Mouse (Mus musculus) neural tube, embryonic 12.5 days (tissue): ENCODE results near the gene Tbc1d22b. TPM values are rescaled to one million over a fixed set of nuclear protein-coding genes. Genes with fewer than 3 reads are reported as not detected.
"Not testable (repeated sequence)": the region's sequence is repeated elsewhere in the genome, so short reads cannot be mapped to it uniquely, and the experiment has no call there.

Source experiments
- ATAC-seq: fragments of 200-750 bp; cut with Nextera tagmentation; 2 replicates; pipeline ENCODE4 v1.8.0; 2017; ENCODE audit warnings: low read depth, mild to moderate bottlenecking, moderate TSS enrichment, moderate library complexity; ENCODE audit not compliant: low FRiP score
- H3K27ac ChIP-seq: fragments of 300-500 bp; sonication (generic); 2 replicates; pipeline ENCODE4 v1.5.1; 2016
- H3K27me3 ChIP-seq: fragments of 300-500 bp; sonication (generic); replicated peaks from 2 replicates; pipeline ENCODE4 v1.6.1; 2016; ENCODE audit warnings: mild to moderate bottlenecking
- H3K36me3 ChIP-seq: fragments of 300-500 bp; sonication (generic); 2 replicates; pipeline ENCODE4 v1.6.1; 2016; ENCODE audit warnings: mild to moderate bottlenecking
- H3K4me1 ChIP-seq: fragments of 300-500 bp; sonication (generic); 2 replicates; pipeline ENCODE4 v1.6.1; 2016
- H3K4me2 ChIP-seq: fragments of 300-500 bp; sonication (generic); replicated peaks from 2 replicates; pipeline ENCODE4 v1.6.1; 2016; ENCODE audit warnings: mild to moderate bottlenecking
- H3K4me3 ChIP-seq: fragments of 300-500 bp; sonication (generic); 2 replicates; pipeline ENCODE4 v1.5.1; 2016
- H3K9ac ChIP-seq: fragments of 300-500 bp; sonication (generic); 2 replicates; pipeline ENCODE4 v1.6.1; 2016; ENCODE audit warnings: mild to moderate bottlenecking
- H3K9me3 ChIP-seq: fragments of 300-500 bp; sonication (generic); 2 replicates; pipeline ENCODE4 v1.6.1; 2016; ENCODE audit warnings: mild to moderate bottlenecking
- WGBS: fragments of 180-500 bp; shearing (Covaris S2); methylation state at CpG from one replicate; pipeline ENCODE4 v1.1.7; 2016; 5-methylcytosine and 5-hydroxymethylcytosine counted together
- polyA plus RNA-seq: library from polyadenylated mRNA; unstranded; fragments of >200 nt; fragmentation: Nextera tagmentation; extraction: Ambion mirVana; gene quantifications from 2 replicates; pipeline ENCODE4 v1.2.1, GENCODE M21; 2016

Tbc1d22b gene
- polyA plus RNA-seq, 1 experiment from 2014 or later: 26.9 TPM

DNA sequence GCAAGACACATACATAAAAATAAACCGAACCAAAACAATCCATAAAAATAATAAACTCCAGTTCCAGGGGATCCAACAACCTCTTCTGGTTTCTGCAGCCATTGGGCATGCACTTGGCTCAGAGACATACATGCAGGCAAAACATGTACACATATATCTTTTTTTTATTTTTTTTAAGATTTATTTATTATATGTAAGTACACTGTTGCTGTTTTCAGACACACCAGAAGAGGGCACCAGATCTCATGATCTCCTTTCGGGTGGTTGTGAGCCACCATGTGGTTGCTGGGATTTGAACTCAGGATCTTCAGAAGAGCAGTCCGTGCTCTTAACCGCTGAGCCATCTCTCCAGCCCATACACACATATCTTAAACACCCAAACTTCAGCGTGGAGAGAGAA, 63.9 kb downstream of the Tbc1d22b start:
- 86% methylated on average over 5 of the region's 5 CpGs for WGBS
- not testable (repeated sequence) for H3K4me2 ChIP-seq, H3K36me3 ChIP-seq, H3K4me3 ChIP-seq, H3K9ac ChIP-seq, ATAC-seq, H3K27ac ChIP-seq, H3K27me3 ChIP-seq, H3K9me3 ChIP-seq
- peaks cover 19% of the 10 kb centered on the region for H3K4me1 ChIP-seq

- Histone ChIP-seq H3K4me3 (peak within 1 kb of the TSS; percentile 99), H3K36me3 (peaks cover 10% of the 10 kb centered on the region; the same call in 1 of the 2 replicates), H3K27ac (peak within 1 kb of the TSS; percentile 86), H3K9me3 (no peaks in the 10 kb centered on the region), H3K4me1 (peaks cover 19% of the 10 kb centered on the region), H3K9ac (peak within 1 kb of the TSS; percentile 97), H3K27me3 (no peaks in the 10 kb centered on the region), H3K4me2 (peak within 1 kb of the TSS; percentile 83)
- ATAC-seq: peak; percentile 84
- 2% methylated on average over 52 of the region's 52 CpGs for WGBS
These were observed 64.8 kb downstream of the Tbc1d22b start, which contains the start of the genes Rnf8 and Gm28043 for GRCm38 (mm10) chr17:29614115-29615023. Gene Rnf8 (plus strand): TSS chr17:29614790. Gene Gm28043 (plus strand): TSS chr17:29614876.

DNA sequence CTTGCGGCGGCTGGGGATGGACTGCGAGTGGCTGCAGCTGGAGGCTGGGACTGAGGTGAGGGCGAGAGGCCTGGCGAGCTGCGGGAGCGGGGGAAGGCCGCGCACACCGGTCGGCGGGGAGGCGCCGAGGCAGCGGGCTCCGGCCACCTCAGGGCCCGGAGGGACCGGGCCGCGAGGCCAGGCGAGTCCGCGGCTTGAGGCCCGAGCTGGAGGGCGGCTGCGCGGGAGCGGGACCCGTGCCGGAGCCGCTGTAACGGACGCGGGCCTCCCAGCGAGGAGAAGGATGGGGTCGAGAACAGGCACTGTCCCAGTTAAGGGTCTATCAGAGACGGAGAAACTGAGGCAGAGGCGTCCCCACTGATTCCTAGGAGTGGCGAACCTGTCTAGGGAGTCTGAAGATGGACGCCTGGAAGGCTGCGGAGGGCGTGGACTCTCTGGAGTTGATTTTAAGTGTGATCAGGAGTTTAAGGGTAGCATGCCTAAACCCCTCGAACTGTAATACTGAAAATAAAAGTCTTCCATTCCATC, 65.5 kb downstream of the Tbc1d22b start:
- Histone ChIP-seq H3K9me3 (no peaks in the 10 kb centered on the region), H3K27ac (peak overlapping the region; percentile 86), H3K27me3 (no peaks in the 10 kb centered on the region), H3K36me3 (peaks cover 17% of the 10 kb centered on the region; the same call in 1 of the 2 replicates), H3K4me3 (peak overlapping the region; percentile 99), H3K4me2 (peak overlapping the region; percentile 83), H3K4me1 (peaks cover 19% of the 10 kb centered on the region), H3K9ac (peak overlapping the region; percentile 97)
- ATAC-seq: peak; percentile 72
- under 1% methylated on average over 43 of the region's 43 CpGs for WGBS

DNA sequence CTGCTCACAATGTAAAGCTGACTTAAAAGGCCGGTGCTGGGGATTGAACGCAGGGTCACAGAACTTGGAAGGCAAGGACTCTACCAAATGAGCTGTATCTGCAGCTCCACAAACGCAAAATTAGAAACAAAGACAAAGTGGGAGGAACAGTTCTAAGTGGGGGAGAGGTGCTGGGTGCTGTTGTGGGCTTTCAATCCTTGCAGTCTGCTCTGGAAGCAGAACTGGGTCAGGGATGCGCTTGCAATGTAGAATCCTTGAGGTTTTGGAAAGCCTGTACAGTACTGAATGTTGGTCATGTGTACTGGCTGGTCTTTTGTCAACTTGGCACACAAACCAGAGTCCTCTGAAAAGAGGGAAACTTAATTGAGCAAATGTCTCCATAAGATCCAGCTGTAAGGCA, 66.0 kb downstream of the Tbc1d22b start:
- H3K36me3 ChIP-seq: peaks cover 17% of the 10 kb centered on the region; the same call in 1 of the 2 replicates
- H3K27ac ChIP-seq: no peak overlapping the region
- H3K4me1 ChIP-seq: peaks cover 19% of the 10 kb centered on the region
- peak overlapping the region; percentile 83 for H3K4me2 ChIP-seq
- peak overlapping the region; percentile 97 for H3K9ac ChIP-seq
- H3K27me3 ChIP-seq: no peaks in the 10 kb centered on the region
- WGBS: 12% methylated on average over 4 of the region's 4 CpGs
- peak overlapping the region; percentile 99 for H3K4me3 ChIP-seq
- ATAC-seq: no peak
- no peaks in the 10 kb centered on the region for H3K9me3 ChIP-seq

DNA sequence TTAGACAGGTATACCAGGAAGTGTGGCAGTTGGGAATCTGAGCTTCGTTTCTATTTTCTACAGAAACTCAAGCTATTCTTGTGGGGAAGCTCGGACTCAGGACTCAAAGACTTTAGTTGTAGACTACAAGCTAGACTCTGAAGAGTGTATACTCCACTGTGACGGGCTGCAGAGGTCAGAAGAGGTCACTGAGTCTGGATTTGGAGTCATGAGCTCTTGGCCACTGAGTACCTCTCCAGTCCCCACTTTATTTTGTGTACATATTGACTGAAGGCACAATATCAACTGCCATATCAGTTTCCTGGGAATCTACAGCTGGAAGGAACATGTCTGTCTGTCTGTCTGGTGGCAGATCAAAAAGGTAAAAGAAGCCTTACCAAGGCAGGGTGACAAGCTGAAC, 69.6 kb downstream of the Tbc1d22b start:
- Histone ChIP-seq H3K9me3 (no peaks in the 10 kb centered on the region), H3K27me3 (no peaks in the 10 kb centered on the region), H3K9ac (no peak overlapping the region), H3K27ac (no peak overlapping the region), H3K4me2 (no peak overlapping the region), H3K4me3 (no peak overlapping the region), H3K4me1 (peaks cover 19% of the 10 kb centered on the region), H3K36me3 (peaks cover 54% of the 10 kb centered on the region)
- WGBS: 95% methylated on average over 3 of the region's 3 CpGs
- no peak for ATAC-seq

DNA sequence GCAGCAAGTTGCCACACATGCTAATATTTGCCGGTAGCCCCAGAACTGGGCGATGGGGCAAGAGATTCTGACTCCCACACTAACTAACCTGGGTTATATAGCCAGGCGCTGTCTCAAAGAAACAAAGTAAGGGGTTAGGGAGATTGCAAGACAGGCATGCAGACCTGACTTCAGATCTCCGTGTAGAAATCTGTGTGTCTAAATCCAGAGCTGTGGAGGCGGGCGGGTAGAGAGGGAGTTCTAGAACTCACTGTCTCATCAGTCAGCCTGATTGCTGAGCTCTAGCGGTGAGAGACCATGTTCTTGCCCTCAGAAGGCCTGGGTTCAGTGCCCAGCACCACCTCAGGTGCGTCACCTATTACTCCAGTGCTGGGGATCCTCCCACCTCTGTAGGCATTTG, 73.9 kb downstream of the Tbc1d22b start:
- H3K9me3 ChIP-seq: no peaks in the 10 kb centered on the region
- no peak overlapping the region for H3K4me2 ChIP-seq
- H3K27ac ChIP-seq: no peak overlapping the region
- no peak for ATAC-seq
- peaks cover 83% of the 10 kb centered on the region for H3K36me3 ChIP-seq
- no peaks in the 10 kb centered on the region for H3K27me3 ChIP-seq
- H3K9ac ChIP-seq: no peak overlapping the region
- no peak overlapping the region for H3K4me3 ChIP-seq
- no peaks in the 10 kb centered on the region for H3K4me1 ChIP-seq
- 97% methylated on average over 8 of the region's 8 CpGs for WGBS

- no peaks in the 10 kb centered on the region for H3K9me3 ChIP-seq
- H3K4me3 ChIP-seq: no peak overlapping the region
- 93% methylated on average over 9 of the region's 9 CpGs for WGBS
- no peak overlapping the region for H3K4me2 ChIP-seq
- no peak for ATAC-seq
- H3K36me3 ChIP-seq: peaks cover 87% of the 10 kb centered on the region
- no peak overlapping the region for H3K27ac ChIP-seq
- no peak overlapping the region for H3K9ac ChIP-seq
- no peaks in the 10 kb centered on the region for H3K27me3 ChIP-seq
- H3K4me1 ChIP-seq: no peaks in the 10 kb centered on the region
These were observed 77.7 kb downstream of the Tbc1d22b start for GRCm38 (mm10) chr17:29627285-29627684.

DNA sequence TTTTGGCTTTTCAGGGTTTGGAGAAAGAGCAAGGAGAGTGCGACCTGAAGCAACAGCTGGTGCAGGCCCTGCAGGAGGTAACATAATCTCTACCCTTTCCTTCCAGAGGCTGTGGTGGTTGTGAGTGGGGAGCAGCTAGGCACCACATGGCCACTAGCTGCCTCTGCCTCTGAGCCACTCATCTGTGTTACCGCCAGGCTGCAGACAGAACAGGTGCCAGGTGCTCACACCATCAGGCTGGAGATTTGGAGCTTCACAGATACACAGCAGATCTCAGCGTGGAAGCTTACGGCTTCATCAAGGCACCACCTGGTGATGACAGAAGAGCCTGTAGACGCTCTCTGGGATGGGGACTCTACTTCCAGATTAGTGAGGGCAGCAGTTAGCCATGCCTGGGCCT, 79.4 kb downstream of the Tbc1d22b start:
- Histone ChIP-seq H3K27me3 (no peaks in the 10 kb centered on the region), H3K9me3 (no peaks in the 10 kb centered on the region), H3K27ac (no peak overlapping the region), H3K36me3 (peaks cover 86% of the 10 kb centered on the region), H3K4me2 (no peak overlapping the region), H3K4me1 (no peaks in the 10 kb centered on the region), H3K4me3 (no peak overlapping the region), H3K9ac (no peak overlapping the region)
- WGBS: 93% methylated on average over 5 of the region's 5 CpGs
- no peak for ATAC-seq

GRCm38 (mm10) chr17:29629620-29630019, 80.0 kb downstream of the Tbc1d22b start:
- Histone ChIP-seq H3K4me2 (no peak overlapping the region), H3K36me3 (peaks cover 86% of the 10 kb centered on the region), H3K4me3 (no peak overlapping the region), H3K27me3 (no peaks in the 10 kb centered on the region), H3K4me1 (no peaks in the 10 kb centered on the region), H3K9ac (no peak overlapping the region), H3K27ac (no peak overlapping the region), H3K9me3 (no peaks in the 10 kb centered on the region)
- no peak for ATAC-seq
- WGBS: 91% methylated on average over 5 of the region's 5 CpGs

DNA sequence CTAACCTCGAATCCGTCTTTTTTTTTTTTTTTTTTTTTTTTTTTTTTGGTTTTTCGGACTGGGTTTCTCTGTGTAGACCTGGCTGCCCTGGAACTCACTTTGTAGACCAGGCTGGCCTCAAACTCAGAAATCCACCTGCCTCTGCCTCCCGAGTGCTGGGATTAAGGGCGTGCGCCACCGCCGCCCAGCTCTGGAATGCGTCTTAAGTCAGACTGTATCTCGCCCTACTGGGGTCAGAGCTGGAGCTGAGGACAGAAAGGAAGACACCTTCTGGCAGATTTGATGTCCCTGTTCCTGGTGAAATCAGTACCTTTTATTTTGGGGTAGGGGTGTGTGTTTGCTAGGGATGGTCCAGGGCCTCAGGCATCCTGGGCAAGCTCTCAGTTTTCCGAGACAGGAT, 82.7 kb downstream of the Tbc1d22b start:
- Histone ChIP-seq H3K27ac (no peak overlapping the region), H3K4me2 (no peak overlapping the region), H3K27me3 (no peaks in the 10 kb centered on the region), H3K36me3 (peaks cover 95% of the 10 kb centered on the region), H3K4me1 (no peaks in the 10 kb centered on the region), H3K9me3 (no peaks in the 10 kb centered on the region), H3K9ac (no peak overlapping the region), H3K4me3 (no peak overlapping the region)
- ATAC-seq: no peak
- WGBS: 96% methylated on average over 11 of the region's 11 CpGs

DNA sequence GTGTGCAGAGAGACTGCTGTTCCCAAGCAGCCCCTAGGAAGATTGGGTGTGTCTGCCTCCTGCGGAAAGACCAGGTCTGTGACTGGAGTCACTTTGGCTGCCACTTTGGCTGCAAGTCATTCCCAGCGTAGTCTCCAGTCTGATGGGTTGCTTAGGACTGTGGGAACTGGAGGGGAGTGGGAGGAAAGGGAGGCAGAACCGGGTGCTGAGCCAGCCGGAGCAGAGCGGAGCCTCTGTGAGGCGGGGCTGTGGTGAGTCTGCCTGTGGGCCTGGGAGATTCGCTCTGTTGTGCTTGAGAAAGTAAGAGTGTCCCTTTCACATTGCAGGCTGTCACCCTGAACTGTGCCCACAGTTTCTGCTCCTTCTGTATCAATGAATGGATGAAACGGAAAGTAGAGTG, 85.9 kb downstream of the Tbc1d22b start:
- Histone ChIP-seq H3K9ac (no peak overlapping the region), H3K4me2 (no peak overlapping the region), H3K36me3 (peaks cover 91% of the 10 kb centered on the region), H3K4me3 (no peak overlapping the region), H3K9me3 (no peaks in the 10 kb centered on the region), H3K27ac (no peak overlapping the region), H3K27me3 (no peaks in the 10 kb centered on the region), H3K4me1 (no peaks in the 10 kb centered on the region)
- ATAC-seq: no peak
- WGBS: 93% methylated on average over 8 of the region's 8 CpGs

DNA sequence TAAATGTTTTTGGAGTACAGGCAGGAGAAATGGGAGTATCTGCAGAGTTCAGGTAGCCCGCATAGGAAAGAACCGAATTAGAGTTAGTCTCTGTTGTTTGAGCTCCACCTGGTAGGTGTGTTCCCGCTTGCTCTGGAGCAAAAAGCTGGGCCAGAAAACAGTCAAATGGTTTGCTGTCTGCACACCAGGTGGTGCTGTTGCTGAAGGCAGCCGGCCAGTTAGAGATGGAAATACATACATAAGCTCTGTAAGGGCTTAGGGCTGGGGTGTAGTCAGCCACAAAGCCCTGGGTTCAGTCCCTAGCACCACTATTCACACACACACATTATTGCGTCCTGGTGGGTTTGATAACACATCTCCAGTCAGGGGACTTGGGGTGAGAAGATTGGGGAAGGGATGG, 86.5 kb downstream of the Tbc1d22b start:
- Histone ChIP-seq H3K9ac (no peak overlapping the region), H3K27ac (no peak overlapping the region), H3K4me2 (no peak overlapping the region), H3K9me3 (no peaks in the 10 kb centered on the region), H3K4me1 (no peaks in the 10 kb centered on the region), H3K27me3 (no peaks in the 10 kb centered on the region), H3K36me3 (peaks cover 91% of the 10 kb centered on the region), H3K4me3 (no peak overlapping the region)
- 85% methylated on average over 5 of the region's 5 CpGs for WGBS
- ATAC-seq: no peak
